Mouse (Mus musculus) neural tube, embryonic 11.5 days (tissue): ENCODE data around the gene Gkn1. TPM values are rescaled to one million over a fixed set of nuclear protein-coding genes. Genes with fewer than 3 reads are reported as not detected.

Source experiments
- ATAC-seq: fragments of 200-750 bp; cut with Nextera tagmentation; 2 replicates; pipeline ENCODE4 v1.8.0; 2017; ENCODE audit warnings: moderate number of reproducible peaks, mild to moderate bottlenecking, moderate TSS enrichment, moderate library complexity; ENCODE audit not compliant: insufficient read depth, low FRiP score, low TSS enrichment
- DNase-seq: peaks from one replicate; pipeline ENCODE4 v3.0.0-alpha.2; 2015; ENCODE audit warnings: low spot score
- H3K27ac ChIP-seq: fragments of 300-500 bp; sonication (generic); 2 replicates; pipeline ENCODE4 v1.5.1; 2014; ENCODE audit warnings: low read depth, mild to moderate bottlenecking, low read length
- H3K27me3 ChIP-seq: fragments of 300-500 bp; sonication (generic); 2 replicates; pipeline ENCODE4 v1.6.1; 2014; ENCODE audit warnings: mild to moderate bottlenecking, low read length, mixed read lengths; ENCODE audit not compliant: control insufficient read depth, insufficient read depth
- H3K36me3 ChIP-seq: fragments of 300-500 bp; sonication (generic); 2 replicates; pipeline ENCODE4 v1.6.1; 2014; ENCODE audit warnings: mild to moderate bottlenecking, low read length, moderate library complexity, mixed read lengths; ENCODE audit not compliant: control insufficient read depth, insufficient read depth
- H3K4me1 ChIP-seq: fragments of 300-500 bp; sonication (generic); 2 replicates; pipeline ENCODE4 v1.6.1; 2014; ENCODE audit warnings: low read length, mixed read lengths; ENCODE audit not compliant: control insufficient read depth, insufficient read depth
- H3K4me2 ChIP-seq: fragments of 300-500 bp; sonication (generic); 2 replicates; pipeline ENCODE4 v1.6.1; 2014; ENCODE audit warnings: low read depth, mild to moderate bottlenecking, moderate library complexity
- H3K4me3 ChIP-seq: fragments of 300-500 bp; sonication (generic); 2 replicates; pipeline ENCODE4 v1.5.1; 2014; ENCODE audit warnings: low read depth, low read length
- H3K9ac ChIP-seq: fragments of 300-500 bp; sonication (generic); 2 replicates; pipeline ENCODE4 v1.6.1; 2014; ENCODE audit warnings: mild to moderate bottlenecking, low read length
- H3K9me3 ChIP-seq: fragments of 300-500 bp; sonication (generic); 2 replicates; pipeline ENCODE4 v1.6.1; 2016; ENCODE audit warnings: low read length; ENCODE audit not compliant: control insufficient read depth
- WGBS: fragments of 180-500 bp; shearing (Covaris S2); extraction: QIAGEN DNeasy Blood & Tissue Kit; methylation state at CpG from one replicate; pipeline ENCODE4 v1.1.7; 2014; 5-methylcytosine and 5-hydroxymethylcytosine counted together
- polyA plus RNA-seq: library from polyadenylated mRNA; unstranded; fragments of >200 nt; fragmentation: Nextera tagmentation; extraction: Ambion mirVana; gene quantifications from 2 replicates; pipeline ENCODE4 v1.2.1, GENCODE M21; 2014

Gkn1 gene
- polyA plus RNA-seq, 1 experiment from 2014 or later, result not detected

DNA sequence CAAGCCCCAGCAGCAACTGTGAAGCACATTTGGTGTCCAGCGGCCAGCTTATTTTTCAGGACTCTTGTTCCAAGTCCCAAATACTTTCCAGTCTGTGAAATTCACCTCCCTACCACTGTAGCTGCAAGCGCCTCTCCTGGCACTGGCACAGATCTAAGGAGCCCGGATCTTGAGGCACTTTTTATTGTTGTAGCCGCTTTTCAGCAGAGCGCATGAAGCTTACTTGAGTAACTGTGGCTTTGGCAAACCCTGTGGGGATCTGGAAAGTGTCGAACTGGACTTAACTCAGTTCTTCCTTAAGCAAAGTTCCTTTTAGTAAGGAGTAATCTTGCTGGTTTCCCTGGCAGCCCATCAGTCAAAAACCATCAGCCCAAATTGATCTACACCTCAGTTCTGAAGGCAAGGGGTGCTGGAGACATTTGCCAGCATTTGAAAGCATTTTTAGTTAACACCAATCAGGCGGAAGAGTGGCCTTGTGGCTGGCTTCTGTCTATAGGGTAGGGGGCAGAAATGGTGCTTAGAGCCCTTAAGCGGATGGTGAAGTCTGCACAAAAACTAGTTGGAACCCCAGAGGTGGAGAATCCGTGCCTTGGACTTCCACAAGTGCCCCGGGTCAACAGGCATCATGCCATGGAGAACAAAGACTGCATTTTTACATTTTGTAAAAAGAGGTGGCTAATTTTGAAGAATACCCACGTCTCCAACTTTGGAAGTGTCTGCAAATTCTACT, 16.2 kb downstream of the Gkn1 start:
- 12% methylated on average over 11 of the region's 11 CpGs for WGBS
- Histone ChIP-seq H3K4me1 (no peaks in the 10 kb centered on the region), H3K4me3 (peak overlapping the region; percentile 76), H3K36me3 (no peaks in the 10 kb centered on the region), H3K27me3 (no peaks in the 10 kb centered on the region), H3K27ac (no peak overlapping the region), H3K9ac (peak overlapping the region; percentile 88), H3K9me3 (no peaks in the 10 kb centered on the region), H3K4me2 (peak overlapping the region; percentile 79)
- ATAC-seq (no peak), DNase-seq (peak; percentile 40)

DNA sequence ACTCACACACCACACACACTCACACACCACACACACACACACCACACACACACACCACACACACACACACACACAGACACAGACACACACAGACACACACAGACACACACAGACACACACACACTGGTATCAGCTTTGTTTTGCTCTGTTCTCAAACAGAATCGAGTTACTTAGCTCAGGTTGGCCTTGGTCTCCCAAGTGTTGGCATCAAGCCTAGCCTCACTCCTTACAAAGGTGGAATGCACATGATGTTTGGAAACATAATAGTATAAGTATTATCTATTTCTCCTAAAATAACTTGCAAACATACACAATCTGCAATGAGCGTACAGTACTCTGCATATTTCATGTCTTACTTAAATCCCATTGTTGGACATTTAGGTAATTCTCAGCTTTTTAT, 18.4 kb downstream of the Gkn1 start:
- no peak overlapping the region for H3K4me2 ChIP-seq
- ATAC-seq, result no peak

DNA sequence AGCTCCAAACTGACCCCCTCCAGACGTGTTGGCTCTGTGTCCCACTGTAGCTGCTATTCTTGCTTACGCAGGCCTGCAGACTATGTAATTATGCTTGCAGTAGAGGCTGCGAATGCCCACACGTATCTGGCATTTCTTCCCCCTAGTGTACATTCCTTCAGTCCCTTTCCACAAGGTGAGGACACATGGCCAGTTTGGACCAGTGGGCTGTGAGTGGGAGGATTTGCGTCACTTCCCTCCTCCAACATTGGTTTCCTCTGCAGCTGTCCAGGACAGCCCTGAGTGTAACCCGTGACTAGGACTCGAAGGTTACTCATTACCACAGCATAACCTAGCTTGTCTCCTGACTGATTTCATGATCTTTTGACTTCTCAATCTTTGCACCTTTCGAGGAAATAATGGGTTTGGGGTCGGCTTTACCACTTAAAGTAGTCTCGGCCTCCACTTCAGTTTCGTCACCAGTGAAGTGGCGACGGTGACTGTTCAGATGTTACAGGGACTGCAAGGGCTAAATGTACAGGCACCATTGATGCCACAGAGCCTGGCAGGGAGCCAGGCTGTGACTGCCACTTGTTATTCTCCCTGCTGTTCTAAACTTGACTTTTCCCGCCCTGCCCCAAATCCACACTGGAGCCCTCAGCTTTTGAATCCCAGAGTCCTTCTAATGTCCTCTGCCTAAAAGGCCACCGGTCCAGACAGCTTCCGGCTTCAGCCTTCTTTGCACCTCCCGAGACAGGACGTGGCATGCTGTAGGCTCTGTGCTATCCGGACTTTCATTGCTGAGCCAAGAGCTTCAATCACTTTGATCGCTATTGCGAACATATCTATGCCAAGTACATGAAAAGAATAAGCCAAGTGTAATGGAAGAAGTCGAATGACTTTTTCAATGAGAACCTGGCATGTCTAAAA, 22.2 kb downstream of the Gkn1 start:
- no peak for ATAC-seq
- WGBS, result 86% methylated on average over 22 of the region's 22 CpGs
- DNase-seq, result no peak

More for the DNA sequence above, 18.4 kb downstream of the Gkn1 start:
- Histone ChIP-seq H3K9me3 (no peaks in the 10 kb centered on the region), H3K27me3 (no peaks in the 10 kb centered on the region), H3K4me1 (no peaks in the 10 kb centered on the region), H3K27ac (no peak overlapping the region), H3K9ac (no peak overlapping the region), H3K4me3 (no peak overlapping the region), H3K36me3 (no peaks in the 10 kb centered on the region)
- WGBS, result 91% methylated on average over 2 of the region's 2 CpGs
- no peak for DNase-seq

DNA sequence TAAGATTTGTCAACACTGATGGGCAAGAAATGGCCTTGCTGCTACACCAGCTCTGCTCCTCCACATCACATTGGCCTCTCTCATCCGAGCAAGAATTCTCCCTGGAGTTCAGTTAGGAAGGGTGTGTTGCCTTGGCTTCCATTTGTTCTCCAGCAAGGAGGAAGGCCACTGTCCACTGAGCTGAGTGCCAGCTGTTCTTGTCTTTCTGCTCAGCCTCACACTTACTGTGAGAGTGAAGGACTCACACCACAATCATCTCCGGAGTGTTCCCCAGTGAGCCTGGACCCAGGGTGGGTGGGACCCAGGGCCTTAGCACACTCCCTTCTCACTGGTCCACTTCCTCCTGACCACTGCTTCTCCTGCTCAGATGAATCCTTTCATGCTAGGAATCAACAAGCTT, 23.8 kb downstream of the Gkn1 start:
- H3K27me3 ChIP-seq, result no peaks in the 10 kb centered on the region
- no peak overlapping the region for H3K4me3 ChIP-seq
- H3K4me2 ChIP-seq, result no peak overlapping the region
- 79% methylated on average over 2 of the region's 2 CpGs for WGBS
- no peak for ATAC-seq
- H3K36me3 ChIP-seq, result no peaks in the 10 kb centered on the region
- DNase-seq, result no peak
- no peak overlapping the region for H3K9ac ChIP-seq
- H3K9me3 ChIP-seq, result no peaks in the 10 kb centered on the region
- no peak overlapping the region for H3K27ac ChIP-seq
- H3K4me1 ChIP-seq, result no peaks in the 10 kb centered on the region

More for the DNA sequence above, 22.2 kb downstream of the Gkn1 start:
- no peaks in the 10 kb centered on the region for H3K36me3 ChIP-seq
- H3K4me3 ChIP-seq, result no peak overlapping the region
- no peak overlapping the region for H3K4me2 ChIP-seq
- H3K9ac ChIP-seq, result no peak overlapping the region
- no peaks in the 10 kb centered on the region for H3K27me3 ChIP-seq
- no peaks in the 10 kb centered on the region for H3K9me3 ChIP-seq
- H3K27ac ChIP-seq, result no peak overlapping the region
- no peaks in the 10 kb centered on the region for H3K4me1 ChIP-seq

DNA sequence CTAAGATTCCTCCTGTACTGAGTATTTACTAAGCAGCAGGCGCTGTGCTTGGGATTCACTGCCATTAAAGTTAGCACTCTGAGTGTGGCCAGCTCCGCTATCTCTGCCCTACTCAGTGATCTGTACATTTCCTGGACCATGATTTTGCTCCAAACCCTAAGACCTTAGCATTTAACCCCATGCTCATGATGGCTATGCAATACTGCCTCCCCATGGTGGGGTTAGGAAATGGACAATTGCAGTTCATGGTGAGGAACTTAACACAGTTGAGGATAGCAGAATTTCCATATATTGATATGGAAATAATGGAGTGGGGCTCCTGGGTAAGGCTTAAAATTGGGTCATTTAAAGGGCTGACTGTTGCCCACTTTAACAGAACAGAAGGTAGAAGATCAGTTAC, 27.4 kb downstream of the Gkn1 start:
- DNase-seq, result no peak

DNA sequence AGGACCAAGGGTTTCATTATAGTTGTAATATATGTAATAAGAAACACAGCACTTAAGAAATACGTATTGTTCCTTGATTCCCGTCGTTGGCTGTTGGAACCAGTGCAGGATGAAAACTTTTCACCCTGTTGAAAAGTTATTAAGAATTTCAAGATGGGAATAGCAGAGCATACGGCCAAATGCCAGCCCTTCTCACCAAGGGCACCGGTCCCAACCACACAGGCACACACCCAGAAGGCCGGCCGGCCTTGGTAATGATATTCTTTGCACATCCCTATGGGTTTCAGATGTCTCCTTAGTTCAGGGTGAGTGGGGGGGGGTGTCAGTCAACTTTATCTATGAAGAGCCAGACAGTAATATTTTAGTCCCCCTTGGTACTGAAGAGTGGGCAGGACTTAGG, 32.1 kb downstream of the Gkn1 start:
- DNase-seq, result no peak
- no peak for ATAC-seq
- Histone ChIP-seq H3K9me3 (no peaks in the 10 kb centered on the region), H3K27ac (no peak overlapping the region), H3K4me1 (no peaks in the 10 kb centered on the region), H3K9ac (no peak overlapping the region), H3K4me3 (no peak overlapping the region), H3K27me3 (no peaks in the 10 kb centered on the region), H3K4me2 (no peak overlapping the region), H3K36me3 (no peaks in the 10 kb centered on the region)
- 93% methylated on average over 7 of the region's 7 CpGs for WGBS

More for the DNA sequence above, 27.4 kb downstream of the Gkn1 start:
- Histone ChIP-seq H3K4me3 (no peak overlapping the region), H3K27me3 (no peaks in the 10 kb centered on the region), H3K36me3 (no peaks in the 10 kb centered on the region), H3K4me2 (no peak overlapping the region), H3K9ac (no peak overlapping the region), H3K9me3 (no peaks in the 10 kb centered on the region), H3K4me1 (no peaks in the 10 kb centered on the region), H3K27ac (no peak overlapping the region)
- no peak for ATAC-seq
- WGBS, result 89% methylated on average over 2 of the region's 2 CpGs

DNA sequence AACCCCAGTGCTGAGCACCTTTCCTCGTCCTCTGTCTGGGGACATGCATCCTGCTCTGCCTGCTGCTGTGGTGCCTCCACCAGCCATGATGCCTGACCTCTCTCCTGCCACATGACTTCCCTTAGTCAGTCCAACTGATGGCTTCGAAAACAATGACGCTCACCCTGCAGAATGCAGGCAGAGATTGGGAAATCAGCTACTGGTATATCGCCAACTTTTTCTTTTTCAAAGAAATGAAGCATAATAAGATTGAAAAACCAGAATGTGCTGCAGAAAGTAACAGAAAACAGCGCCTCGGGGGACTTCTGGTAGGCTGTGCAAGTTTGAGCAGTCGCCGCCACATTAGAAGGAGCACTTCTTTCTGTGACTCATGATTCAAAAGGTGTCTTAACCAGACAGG, 33.8 kb downstream of the Gkn1 start:
- H3K4me2 ChIP-seq, result no peak overlapping the region
- no peaks in the 10 kb centered on the region for H3K9me3 ChIP-seq
- no peak overlapping the region for H3K4me3 ChIP-seq
- no peaks in the 10 kb centered on the region for H3K4me1 ChIP-seq
- no peak overlapping the region for H3K9ac ChIP-seq
- H3K27me3 ChIP-seq, result no peaks in the 10 kb centered on the region
- no peaks in the 10 kb centered on the region for H3K36me3 ChIP-seq
- 91% methylated on average over 8 of the region's 8 CpGs for WGBS
- DNase-seq (no peak), ATAC-seq (no peak)
- no peak overlapping the region for H3K27ac ChIP-seq

DNA sequence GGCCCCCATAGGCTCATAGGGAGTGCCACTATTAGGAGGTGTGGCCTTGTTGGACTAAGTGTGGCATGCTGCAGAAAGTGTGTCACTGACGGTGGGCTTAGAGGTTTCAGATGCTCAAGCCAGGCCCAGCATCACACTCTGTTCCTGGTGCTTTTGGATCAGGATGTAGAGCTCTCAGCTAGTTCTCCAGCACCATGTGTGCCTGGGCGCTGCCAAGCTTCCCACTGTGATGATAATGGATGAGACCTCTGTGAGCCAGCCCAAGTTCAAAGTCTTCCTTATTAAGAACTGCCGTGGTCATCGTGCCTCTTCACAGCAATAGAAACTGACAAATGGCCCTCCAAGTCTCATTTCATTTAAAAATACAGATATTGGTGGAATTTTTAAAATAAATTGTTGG, 38.0 kb downstream of the Gkn1 start:
- DNase-seq (no peak), ATAC-seq (no peak)
- Histone ChIP-seq H3K4me2 (no peak overlapping the region), H3K4me1 (no peaks in the 10 kb centered on the region), H3K9me3 (no peaks in the 10 kb centered on the region), H3K27me3 (no peaks in the 10 kb centered on the region), H3K27ac (no peak overlapping the region), H3K9ac (no peak overlapping the region), H3K4me3 (no peak overlapping the region), H3K36me3 (no peaks in the 10 kb centered on the region)
- WGBS, result 68% methylated on average over 4 of the region's 4 CpGs
